Mouse (Mus musculus) lung, adult 2 months (tissue): ENCODE results near the gene Themis2.

Source experiments
- CTCF ChIP-seq: fragments of 200-500 bp; IDR thresholded peaks from 2 replicates; pipeline ENCODE4 v1.5.1; 2011; ENCODE audit warnings: mild to moderate bottlenecking, low read length, control low read depth; ENCODE audit not compliant: insufficient read depth
- POLR2A ChIP-seq: fragments of 200-500 bp; IDR thresholded peaks from 2 replicates; pipeline ENCODE4 v1.6.1; 2011; ENCODE audit warnings: low read depth, mild to moderate bottlenecking, control low read depth, low read length, borderline replicate concordance; ENCODE audit errors: extremely low read depth

DNA sequence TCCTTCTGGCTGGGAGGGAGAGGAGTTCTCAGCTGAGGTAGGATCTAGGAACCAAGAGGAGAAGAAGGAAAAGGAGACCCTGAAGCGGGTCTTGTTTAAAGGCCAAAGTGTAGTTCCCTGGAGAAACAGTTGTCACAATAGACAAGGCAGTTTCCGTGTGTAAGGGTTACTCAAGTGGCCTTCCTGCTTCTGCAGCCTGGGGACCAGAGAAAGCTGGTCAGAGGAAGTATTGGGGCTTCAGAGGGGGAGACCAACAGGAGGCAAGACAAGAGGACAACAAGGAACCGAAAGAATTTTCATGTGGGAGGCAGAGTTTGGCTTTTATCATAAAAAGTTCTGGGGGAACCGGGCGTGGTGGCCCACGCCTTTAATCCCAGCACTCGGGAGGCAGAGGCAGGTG is 20.2 kb upstream of the Themis2 start:
- TF ChIP-seq CTCF (no peak), POLR2A (no peak)
